Mouse (Mus musculus): ENCODE results near the gene Rapgef3.

- TF ChIP-seq POLR2A (IDR thresholded peaks at IDR 0.05; ENCODE audit: extremely low read depth, insufficient read depth, low read length), result no peak
- TF ChIP-seq CTCF (IDR thresholded peaks at IDR 0.05; ENCODE audit: extremely low read depth, insufficient read depth, low read length), result no peak
Measured at GRCm38 (mm10) chr15:97728804-97729203, 39.0 kb downstream of the Rapgef3 start.
